Mouse (Mus musculus): ENCODE measurements around the gene Oas1h. TPM values are rescaled to one million over a fixed set of nuclear protein-coding genes. Genes with fewer than 3 reads are reported as not detected.

Oas1h gene
- total and polyA plus RNA-seq, 3 experiments, result not detected

DNA sequence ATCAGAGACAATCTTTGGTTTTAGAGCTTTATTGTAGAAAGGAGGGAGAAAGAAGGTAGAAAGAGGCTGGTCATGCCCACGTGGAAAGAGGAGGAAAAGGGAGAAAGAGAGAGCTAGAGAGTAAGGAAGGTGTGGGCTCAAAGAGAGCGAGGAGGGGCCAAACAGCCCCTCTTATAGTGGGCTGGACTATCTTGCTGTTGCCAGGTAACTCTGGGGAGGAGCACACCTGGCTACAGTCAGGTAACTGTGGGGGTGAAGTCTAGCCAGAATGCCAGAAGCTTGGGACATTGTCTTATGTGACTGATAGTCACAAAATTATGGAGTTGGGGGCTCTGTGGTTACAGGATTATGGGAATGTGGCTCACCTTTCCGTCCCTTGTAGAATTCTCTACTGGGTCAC lies 8.9 kb downstream of the Oas1h start:
- no peak for DNase-seq (ENCODE audit: low read depth, low spot score)
- TF ChIP-seq POLR2A (IDR thresholded peaks at IDR 0.05; ENCODE audit: control insufficient read depth in 1 of 2, insufficient read depth in 1 of 2, low read depth in 1 of 2, low read length in 2 of 2, poor library complexity in 1 of 2) (no peak), ELF1 (IDR thresholded peaks at IDR 0.05; ENCODE audit: low read depth, low read length) (no peak), MAFK (IDR thresholded peaks at IDR 0.05; ENCODE audit: borderline replicate concordance, low read depth, low read length) (no peak), MYB (IDR thresholded peaks at IDR 0.05; ENCODE audit: low read depth, low read length) (no peak), HCFC1 (IDR thresholded peaks at IDR 0.05; ENCODE audit: low read depth, low read length) (no peak), E2F4 (IDR thresholded peaks at IDR 0.05; ENCODE audit: borderline replicate concordance, low read depth, low read length) (no peak), SMC3 (IDR thresholded peaks at IDR 0.05; ENCODE audit: low read depth, low read length) (no peak), GABPA (IDR thresholded peaks at IDR 0.05; ENCODE audit: low read depth, low read length) (no peak), MXI1 (IDR thresholded peaks at IDR 0.05; ENCODE audit: low read depth, low read length) (no peak), RAD21 (IDR thresholded peaks at IDR 0.05; ENCODE audit: low read depth, low read length) (no peak), TAL1 (IDR thresholded peaks at IDR 0.05; ENCODE audit: low read length) (no peak), MEF2A (IDR thresholded peaks at IDR 0.05; ENCODE audit: extremely low read depth, insufficient replicate concordance, low read depth, low read length, poor library complexity, severe bottlenecking) (no peak), JUND (IDR thresholded peaks at IDR 0.05; ENCODE audit: low read depth, low read length) (no peak), UBTF (IDR thresholded peaks at IDR 0.05; ENCODE audit: borderline replicate concordance, insufficient read depth, low read depth, low read length) (no peak), ZC3H11A (IDR thresholded peaks at IDR 0.05; ENCODE audit: low read depth, low read length) (no peak), CTCF (IDR thresholded peaks at IDR 0.05 in 2 of 3, conservative IDR thresholded peaks at IDR 0.05 in 1 of 3; ENCODE audit: control insufficient read depth in 1 of 3, insufficient read depth in 1 of 3, low read depth in 2 of 3, low read length in 3 of 3, poor library complexity in 1 of 3, severe bottlenecking in 1 of 3) (no peak), MAZ (IDR thresholded peaks at IDR 0.05; ENCODE audit: low read depth, low read length) (no peak), SIN3A (IDR thresholded peaks at IDR 0.05; ENCODE audit: low read length) (no peak), POLR2AphosphoS5 (IDR thresholded peaks at IDR 0.05; ENCODE audit: borderline replicate concordance, low read depth, low read length) (no peak), NRF1 (IDR thresholded peaks at IDR 0.05; ENCODE audit: insufficient read depth, low read depth, low read length, poor library complexity, severe bottlenecking) (no peak)

DNA sequence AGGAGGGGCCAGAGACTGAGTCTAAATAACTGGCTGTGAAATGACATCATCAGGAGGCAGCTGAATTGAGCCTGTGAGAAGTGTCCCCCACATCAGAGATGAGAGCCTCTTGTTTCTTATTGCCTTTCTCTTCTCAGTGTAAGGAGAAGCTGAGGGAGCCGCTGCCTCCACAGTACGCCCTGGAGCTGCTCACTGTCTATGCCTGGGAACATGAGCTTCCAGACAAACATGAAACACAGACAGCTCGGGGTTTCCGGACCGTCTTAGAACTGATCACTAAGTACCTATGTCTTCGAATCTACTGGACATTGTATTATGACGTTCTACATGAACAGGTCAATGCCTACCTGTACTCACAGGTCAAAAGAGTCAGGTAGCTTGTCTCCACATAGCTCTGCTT lies 9.6 kb downstream of the Oas1h start:
- TF ChIP-seq MXI1 (IDR thresholded peaks at IDR 0.05; ENCODE audit: low read depth, low read length), result no peak
- TF ChIP-seq MYC (IDR thresholded peaks at IDR 0.05; ENCODE audit: low read depth, low read length), result no peak
- Histone ChIP-seq H3K4me3 (ENCODE audit: control insufficient read depth in 1 of 2, insufficient read depth in 1 of 2, low read depth in 2 of 2, low read length in 2 of 2) (no peak overlapping the region), H3K4me1 (ENCODE audit: control insufficient read depth in 1 of 2, insufficient read depth in 2 of 2, low read length in 2 of 2) (no peaks in the 10 kb centered on the region), H3K27me3 (ENCODE audit: control insufficient read depth in 1 of 2, insufficient read depth in 2 of 2, low read length in 2 of 2) (no peaks in the 10 kb centered on the region), H3K79me2 (ENCODE audit: control insufficient read depth, insufficient read depth, low read length, poor library complexity) (no peaks in the 10 kb centered on the region), H3K36me3 (ENCODE audit: control insufficient read depth in 1 of 2, insufficient read depth in 2 of 2, low read length in 2 of 2) (no peaks in the 10 kb centered on the region), H3K9me3 (replicated peaks; ENCODE audit: insufficient read depth, low read length) (no peaks in the 10 kb centered on the region), H3K27ac (ENCODE audit: control insufficient read depth, low read depth, low read length) (no peak overlapping the region), H3K9ac (ENCODE audit: control insufficient read depth, low read depth, low read length, poor library complexity, severe bottlenecking) (no peak overlapping the region)
- no peak for DNase-seq (ENCODE audit: low read depth, low spot score)

More for the DNA sequence above, 8.9 kb downstream of the Oas1h start:
- H3K36me3 ChIP-seq (ENCODE audit: control insufficient read depth in 1 of 2, insufficient read depth in 2 of 2, low read length in 2 of 2), result no peaks in the 10 kb centered on the region
- H3K79me2 ChIP-seq (ENCODE audit: control insufficient read depth, insufficient read depth, low read length, poor library complexity), result no peaks in the 10 kb centered on the region
- H3K9ac ChIP-seq (ENCODE audit: control insufficient read depth, low read depth, low read length, poor library complexity, severe bottlenecking), result no peak overlapping the region
- no peak overlapping the region for H3K4me3 ChIP-seq (ENCODE audit: control insufficient read depth in 1 of 2, insufficient read depth in 1 of 2, low read depth in 2 of 2, low read length in 2 of 2)
- H3K9me3 ChIP-seq (replicated peaks; ENCODE audit: insufficient read depth, low read length), result no peaks in the 10 kb centered on the region
- H3K27me3 ChIP-seq (ENCODE audit: control insufficient read depth in 1 of 2, insufficient read depth in 2 of 2, low read length in 2 of 2), result no peaks in the 10 kb centered on the region
- H3K4me1 ChIP-seq (ENCODE audit: control insufficient read depth in 1 of 2, insufficient read depth in 2 of 2, low read length in 2 of 2), result no peaks in the 10 kb centered on the region
- H3K27ac ChIP-seq (ENCODE audit: control insufficient read depth, low read depth, low read length), result no peak overlapping the region

Data from MEL (cell line).